Comparison of ENCODE assay signal across 8 mouse cellular contexts in the genomic region with DNA sequence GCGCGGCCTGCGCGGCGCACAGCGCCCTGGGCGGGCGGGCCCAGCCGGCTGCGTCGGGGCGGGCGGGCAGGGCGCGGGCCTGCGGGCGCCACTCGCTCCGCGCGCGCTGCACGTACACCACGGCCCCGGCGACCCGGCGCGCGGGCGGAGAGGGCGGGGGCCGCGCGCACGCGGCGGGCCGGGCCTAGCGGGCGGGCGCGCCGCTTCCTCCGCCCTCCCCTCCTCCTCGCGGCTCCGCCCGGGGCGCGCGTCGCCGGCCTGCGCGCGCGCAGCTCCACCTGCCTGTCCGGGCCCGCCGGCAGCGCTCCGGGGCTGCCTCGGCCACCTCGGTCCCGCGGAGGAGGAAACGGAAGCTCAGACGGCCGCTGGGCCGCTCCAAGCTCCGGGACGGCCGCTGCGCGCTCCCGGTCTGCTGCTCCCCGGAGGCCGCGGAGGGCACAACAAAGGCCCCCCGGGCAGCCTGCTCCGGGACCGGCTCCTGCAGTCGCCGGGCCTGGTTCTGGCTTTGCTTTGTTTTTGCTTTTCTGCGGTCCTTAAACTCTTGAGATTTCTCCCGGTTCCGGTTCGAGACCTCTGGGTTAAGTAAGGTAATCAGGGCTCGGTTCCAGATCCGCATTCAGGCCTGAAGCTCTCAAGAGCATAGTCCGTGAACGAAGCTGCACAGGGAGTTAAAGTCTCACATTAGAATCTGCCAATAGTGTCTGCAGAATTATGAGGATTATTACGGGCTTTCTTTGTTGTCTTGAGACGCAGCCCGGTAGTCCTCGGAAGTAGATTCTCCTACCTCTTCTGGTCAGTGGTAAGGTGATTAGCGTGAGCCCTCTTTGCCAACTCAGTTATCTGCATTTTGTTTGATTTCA. TPM values are rescaled to one million over a fixed set of nuclear protein-coding genes. Genes with fewer than 3 reads are reported as not detected.
DNase-seq lines count a peak whose midpoint lies in the region; ATAC-seq and TF ChIP-seq lines count a peak whose summit lies in the region.

Gene Egln1 (minus strand): TSS at position 116 of the 860 bp plus-strand sequence.

- no peaks in the 10 kb centered on the region for H3K9me3 ChIP-seq in forebrain, embryonic 14.5 days (replicated peaks; ENCODE audit: control insufficient read depth, low read length)

- peak; percentile 74 for ATAC-seq in cerebellum, adult (ENCODE audit: insufficient number of reproducible peaks, low FRiP score, low TSS enrichment)
- ATAC-seq in forebrain, embryonic 14.5 days = peak; percentile 86

- peak within 1 kb of the TSS; percentile 91 for H3K4me3 ChIP-seq in forebrain, embryonic 14.5 days (ENCODE audit: low read depth, low read length)
- H3K4me3 ChIP-seq in lung, adult 2 months (replicated peaks; ENCODE audit: extremely low read depth, low read depth, low read length) = peak within 1 kb of the TSS; percentile 95
- H3K4me3 ChIP-seq in olfactory bulb, adult 2 months (ENCODE audit: insufficient read depth, low read depth, low read length) = peak within 1 kb of the TSS; percentile 81

- H3K4me2 ChIP-seq in forebrain, embryonic 14.5 days (ENCODE audit: low read length) = peak within 1 kb of the TSS; percentile 92

- peak within 1 kb of the TSS; percentile 99 for H3K27ac ChIP-seq in forebrain, embryonic 14.5 days (ENCODE audit: low read depth, low read length)
- H3K27ac ChIP-seq in olfactory bulb, adult 2 months (ENCODE audit: insufficient read depth, low read depth, low read length) = peak within 1 kb of the TSS; percentile 78

- no peaks in the 10 kb centered on the region for H3K36me3 ChIP-seq in forebrain, embryonic 14.5 days (ENCODE audit: control insufficient read depth, insufficient read depth, low read length)

- H3K4me1 ChIP-seq in forebrain, embryonic 14.5 days (ENCODE audit: control insufficient read depth, insufficient read depth, low read length) = peaks cover 33% of the 10 kb centered on the region
- peaks cover 14% of the 10 kb centered on the region for H3K4me1 ChIP-seq in lung, adult 2 months (ENCODE audit: control insufficient read depth, insufficient read depth, low read length)
- peaks cover 17% of the 10 kb centered on the region for H3K4me1 ChIP-seq in olfactory bulb, adult 2 months (ENCODE audit: control insufficient read depth, insufficient read depth, low read length)

- intact Hi-C loops in heart, postnatal 10 days (cut with DNase I) = loop anchor here (2.0 to 5.0 kb wide), 3 partner anchors 37 to 83 kb away; partner anchors contain the start of genes Exoc8 and Sprtn

- peak; percentile 46 for DNase-seq in ES-CJ7 (ENCODE audit: low read depth, low spot score)
- DNase-seq in forebrain, embryonic 14.5 days (ENCODE audit: low spot score) = peak; percentile 90
- DNase-seq in heart, postnatal 10 days = peak; percentile 84 to 89
- DNase-seq in large intestine, adult 2 months (ENCODE audit: low read depth, low spot score) = peak; percentile 52
- peak; percentile 77 for DNase-seq in lung, adult 2 months
- peak; percentile 73 to 76 for DNase-seq in thymus, adult 18-20 months

- H3K9ac ChIP-seq in forebrain, embryonic 14.5 days (ENCODE audit: low read length) = peak within 1 kb of the TSS; percentile 98

- under 1% methylated on average over 54 of the region's 98 CpGs for WGBS in forebrain, embryonic 14.5 days
- 2% methylated on average over 94 of the region's 98 CpGs for WGBS in large intestine, adult 2 months
- WGBS in lung, adult 2 months = 6% methylated on average over 64 of the region's 98 CpGs
- WGBS in olfactory bulb, adult 2 months = 5% methylated on average over 95 of the region's 98 CpGs

- no peak for TF ChIP-seq CTCF in lung, adult 2 months (IDR thresholded peaks at IDR 0.05; ENCODE audit: insufficient read depth, low read length)
- TF ChIP-seq CTCF in olfactory bulb, adult 2 months (IDR thresholded peaks at IDR 0.05; ENCODE audit: insufficient read depth, low read depth, low read length) = no peak

- TF ChIP-seq POLR2A in lung, adult 2 months (IDR thresholded peaks at IDR 0.05; ENCODE audit: borderline replicate concordance, extremely low read depth, low read depth, low read length) = peak; percentile 67; the same call in 1 of the 2 replicates
- peak; percentile 90 for TF ChIP-seq POLR2A in olfactory bulb, adult 2 months (IDR thresholded peaks at IDR 0.05; ENCODE audit: insufficient read depth, low read depth, low read length)

- no peaks in the 10 kb centered on the region for H3K27me3 ChIP-seq in forebrain, embryonic 14.5 days (replicated peaks; ENCODE audit: control insufficient read depth, insufficient read depth, low read length)

RNA-seq across cellular contexts. Expression of gene Egln1, which starts in this region (rescaled TPM):
- 24.4 and 25.7 TPM in 2 replicates for polyA plus RNA-seq in forebrain, embryonic 14.5 days (2014; fragmentation: Nextera tagmentation; extraction: Ambion mirVana)
- total RNA-seq in heart, postnatal 10 days (2021) = 100 to 1,000 TPM; 136 to 143 TPM
- polyA plus RNA-seq in large intestine, adult 2 months (2012; rRNA removed) = 14.4 and 19.2 TPM in 2 replicates
- polyA plus RNA-seq in lung, adult 2 months (2012; rRNA removed) = 33.7 and 40.2 TPM in 2 replicates
- polyA plus RNA-seq in olfactory bulb, adult 2 months (2012; ENCODE audit: insufficient read depth, insufficient read length, low replicate concordance, missing spikeins) = 113 TPM in 1 of 2 replicates, not detected in the other

Comparison
In these comparisons a context has a peak if more than half of its experiments do, and no peak if none do; other contexts are left out.
1. Peak in every context shown above with its lines: DNase-seq, ATAC-seq, H3K4me3 ChIP-seq and H3K27ac ChIP-seq.